Mouse (Mus musculus): ENCODE measurements at regions not wholly inside any gene's neighbourhood (a gene's known extent, or its start where the extent isn't known, plus 50 kb on each side); places are given as distances from the start of the nearest gene placed in this dataset.

- Histone ChIP-seq H3K36me3 (ENCODE audit: poor library complexity, severe bottlenecking) (no peaks in the 10 kb centered on the region), H3K9ac (no peak overlapping the region), H3K4me3 (no peak overlapping the region), H3K4me2 (no peak overlapping the region), H3K4me1 (no peaks in the 10 kb centered on the region), H3K27me3 (no peaks in the 10 kb centered on the region), H3K27ac (no peak overlapping the region), H3K9me3 (replicated peaks) (no peaks in the 10 kb centered on the region)
- WGBS: 92% methylated on average over 9 of the region's 9 CpGs
- ATAC-seq: no peak
Observed at GRCm38 (mm10) chr14:106390546-106390945, 284.5 kb downstream of the Trim52 start.

- no peaks in the 10 kb centered on the region for H3K27me3 ChIP-seq
- WGBS: 90% methylated on average over 4 of the region's 4 CpGs
- no peak overlapping the region for H3K4me2 ChIP-seq
- H3K4me1 ChIP-seq: no peaks in the 10 kb centered on the region
- no peak overlapping the region for H3K9ac ChIP-seq
- H3K4me3 ChIP-seq: no peak overlapping the region
- no peaks in the 10 kb centered on the region for H3K36me3 ChIP-seq (ENCODE audit: poor library complexity, severe bottlenecking)
- no peak for ATAC-seq
- no peaks in the 10 kb centered on the region for H3K9me3 ChIP-seq (replicated peaks)
- H3K27ac ChIP-seq: no peak overlapping the region
Observed at GRCm38 (mm10) chr14:106393978-106394377, 288.0 kb downstream of the Trim52 start.

GRCm38 (mm10) chr14:106412917-106413558, 307.0 kb downstream of the Trim52 start:
- 89% methylated on average over 2 of the region's 2 CpGs for WGBS
- Histone ChIP-seq H3K27ac (no peak overlapping the region), H3K36me3 (ENCODE audit: poor library complexity, severe bottlenecking) (no peaks in the 10 kb centered on the region), H3K9ac (no peak overlapping the region), H3K9me3 (replicated peaks) (no peaks in the 10 kb centered on the region), H3K27me3 (no peaks in the 10 kb centered on the region), H3K4me3 (no peak overlapping the region), H3K4me2 (no peak overlapping the region), H3K4me1 (no peaks in the 10 kb centered on the region)
- no peak for ATAC-seq

- no peak overlapping the region for H3K4me3 ChIP-seq
- no peaks in the 10 kb centered on the region for H3K27me3 ChIP-seq
- no peak overlapping the region for H3K27ac ChIP-seq
- H3K4me2 ChIP-seq: no peak overlapping the region
- ATAC-seq: no peak
- H3K9ac ChIP-seq: no peak overlapping the region
- H3K36me3 ChIP-seq (ENCODE audit: poor library complexity, severe bottlenecking): no peaks in the 10 kb centered on the region
- H3K9me3 ChIP-seq (replicated peaks): no peaks in the 10 kb centered on the region
- no peaks in the 10 kb centered on the region for H3K4me1 ChIP-seq
- WGBS: 72% methylated on average over 4 of the region's 4 CpGs
Observed at GRCm38 (mm10) chr14:106424714-106425113, 318.7 kb downstream of the Trim52 start.

GRCm38 (mm10) chr14:106428594-106428993, 322.6 kb downstream of the Trim52 start:
- Histone ChIP-seq H3K27me3 (no peaks in the 10 kb centered on the region), H3K4me2 (no peak overlapping the region), H3K4me1 (no peaks in the 10 kb centered on the region), H3K4me3 (no peak overlapping the region), H3K9me3 (replicated peaks) (no peaks in the 10 kb centered on the region), H3K9ac (no peak overlapping the region), H3K27ac (no peak overlapping the region), H3K36me3 (ENCODE audit: poor library complexity, severe bottlenecking) (no peaks in the 10 kb centered on the region)
- no peak for ATAC-seq
- WGBS: 86% methylated on average over 2 of the region's 2 CpGs

GRCm38 (mm10) chr14:106439282-106439681, 333.3 kb downstream of the Trim52 start:
- Histone ChIP-seq H3K9me3 (replicated peaks) (no peaks in the 10 kb centered on the region), H3K9ac (no peak overlapping the region), H3K4me1 (no peaks in the 10 kb centered on the region), H3K36me3 (ENCODE audit: poor library complexity, severe bottlenecking) (no peaks in the 10 kb centered on the region), H3K4me3 (no peak overlapping the region), H3K27ac (no peak overlapping the region), H3K27me3 (no peaks in the 10 kb centered on the region), H3K4me2 (no peak overlapping the region)
- ATAC-seq: peak; percentile 89
- WGBS: 19% methylated on average over 5 of the region's 5 CpGs

GRCm38 (mm10) chr14:106489074-106489473, 383.1 kb downstream of the Trim52 start:
- Histone ChIP-seq H3K27me3 (no peaks in the 10 kb centered on the region), H3K9ac (no peak overlapping the region), H3K36me3 (ENCODE audit: poor library complexity, severe bottlenecking) (no peaks in the 10 kb centered on the region), H3K4me3 (no peak overlapping the region), H3K4me1 (no peaks in the 10 kb centered on the region), H3K4me2 (no peak overlapping the region), H3K9me3 (replicated peaks) (no peaks in the 10 kb centered on the region), H3K27ac (no peak overlapping the region)
- ATAC-seq: no peak
- WGBS: 85% methylated on average over 7 of the region's 7 CpGs

- 89% methylated on average over 4 of the region's 4 CpGs for WGBS
- Histone ChIP-seq H3K36me3 (ENCODE audit: poor library complexity, severe bottlenecking) (no peaks in the 10 kb centered on the region), H3K27ac (no peak overlapping the region), H3K9me3 (replicated peaks) (no peaks in the 10 kb centered on the region), H3K4me3 (no peak overlapping the region), H3K4me1 (no peaks in the 10 kb centered on the region), H3K27me3 (no peaks in the 10 kb centered on the region), H3K4me2 (no peak overlapping the region), H3K9ac (no peak overlapping the region)
- no peak for ATAC-seq
Observed at GRCm38 (mm10) chr14:106491389-106491788, 385.4 kb downstream of the Trim52 start.

- ATAC-seq: peak; percentile 74
- no peaks in the 10 kb centered on the region for H3K36me3 ChIP-seq (ENCODE audit: poor library complexity, severe bottlenecking)
- no peak overlapping the region for H3K9ac ChIP-seq
- WGBS: 35% methylated on average over 19 of the region's 19 CpGs
- no peaks in the 10 kb centered on the region for H3K4me1 ChIP-seq
- no peak overlapping the region for H3K27ac ChIP-seq
- H3K4me2 ChIP-seq: peak overlapping the region; percentile 46
- no peaks in the 10 kb centered on the region for H3K9me3 ChIP-seq (replicated peaks)
- H3K4me3 ChIP-seq: peak overlapping the region; percentile 17; the same call in 1 of the 2 replicates
- H3K27me3 ChIP-seq: no peaks in the 10 kb centered on the region
Observed at GRCm38 (mm10) chr14:106500344-106501135, 394.5 kb downstream of the Trim52 start.

- no peaks in the 10 kb centered on the region for H3K4me1 ChIP-seq
- ATAC-seq: no peak
- no peak overlapping the region for H3K27ac ChIP-seq
- WGBS: 79% methylated on average over 4 of the region's 4 CpGs
- no peaks in the 10 kb centered on the region for H3K36me3 ChIP-seq (ENCODE audit: poor library complexity, severe bottlenecking)
- H3K4me3 ChIP-seq: no peak overlapping the region
- no peaks in the 10 kb centered on the region for H3K27me3 ChIP-seq
- no peak overlapping the region for H3K9ac ChIP-seq
- H3K4me2 ChIP-seq: no peak overlapping the region
- no peaks in the 10 kb centered on the region for H3K9me3 ChIP-seq (replicated peaks)
Observed at GRCm38 (mm10) chr14:106506921-106507320, 400.9 kb downstream of the Trim52 start.

- Histone ChIP-seq H3K4me1 (no peaks in the 10 kb centered on the region), H3K27ac (no peak overlapping the region), H3K4me2 (no peak overlapping the region), H3K9ac (no peak overlapping the region), H3K27me3 (no peaks in the 10 kb centered on the region), H3K4me3 (no peak overlapping the region), H3K9me3 (replicated peaks) (no peaks in the 10 kb centered on the region), H3K36me3 (ENCODE audit: poor library complexity, severe bottlenecking) (no peaks in the 10 kb centered on the region)
- WGBS: 66% methylated on average over 12 of the region's 12 CpGs
- ATAC-seq: no peak; the same call in 1 of the 2 replicates
Observed at GRCm38 (mm10) chr14:106518552-106519358, 412.8 kb downstream of the Trim52 start.

GRCm38 (mm10) chr14:106520808-106521207, 414.8 kb downstream of the Trim52 start:
- WGBS: 86% methylated on average over 8 of the region's 8 CpGs
- no peaks in the 10 kb centered on the region for H3K9me3 ChIP-seq (replicated peaks)
- no peaks in the 10 kb centered on the region for H3K27me3 ChIP-seq
- no peak overlapping the region for H3K9ac ChIP-seq
- H3K4me2 ChIP-seq: no peak overlapping the region
- H3K4me3 ChIP-seq: no peak overlapping the region
- H3K4me1 ChIP-seq: no peaks in the 10 kb centered on the region
- H3K27ac ChIP-seq: no peak overlapping the region
- no peaks in the 10 kb centered on the region for H3K36me3 ChIP-seq (ENCODE audit: poor library complexity, severe bottlenecking)
- ATAC-seq: no peak
